Mouse (Mus musculus): ENCODE data around the gene Gm11733. TPM values are rescaled to one million over a fixed set of nuclear protein-coding genes. Genes with fewer than 3 reads are reported as not detected.

The Gm11733 gene
- polyA plus RNA-seq, 1 experiment from 2014 or later: not detected

- ATAC-seq (ENCODE audit: insufficient number of reproducible peaks, insufficient read depth, low FRiP score, low read depth): no peak
- Histone ChIP-seq H3K9me3 (ENCODE audit: control insufficient read depth, low read depth, low read length) (no peaks in the 10 kb centered on the region), H3K4me3 (ENCODE audit: low read depth, low read length) (no peak overlapping the region), H3K4me2 (replicated peaks; ENCODE audit: low read depth, low read length) (no peak overlapping the region), H3K4me1 (ENCODE audit: control insufficient read depth, insufficient read depth, low read length) (no peaks in the 10 kb centered on the region), H3K36me3 (ENCODE audit: control insufficient read depth, insufficient read depth, low read length) (no peaks in the 10 kb centered on the region), H3K9ac (replicated peaks; ENCODE audit: low read depth, low read length) (no peak overlapping the region), H3K27ac (ENCODE audit: low read length) (no peak overlapping the region), H3K27me3 (ENCODE audit: control insufficient read depth, insufficient read depth, low read length) (no peaks in the 10 kb centered on the region)
- 70% methylated on average over 14 of the region's 14 CpGs for WGBS
Measured at GRCm38 (mm10) chr11:117471625-117472283, 12.4 kb upstream of the Gm11733 start.

DNA sequence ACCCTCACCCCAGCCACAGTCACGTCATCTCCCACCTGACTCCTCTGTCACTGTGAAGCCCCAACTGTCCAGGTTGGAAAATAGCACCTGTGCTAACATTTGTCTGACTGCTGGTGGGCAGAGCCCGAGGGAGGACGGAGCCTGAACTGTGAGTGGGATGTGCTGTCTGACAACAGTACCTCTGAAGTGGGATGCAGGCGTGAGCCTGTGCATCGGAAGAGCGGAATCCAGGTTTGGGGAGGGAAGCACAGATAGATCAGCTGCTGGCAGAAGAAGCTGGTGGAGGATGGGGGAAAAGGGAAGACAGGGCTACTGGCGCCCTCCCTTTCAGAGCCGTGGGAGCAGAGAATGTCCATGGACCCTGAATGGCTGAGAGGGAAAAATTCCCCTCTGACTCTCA lies 11.3 kb upstream of the Gm11733 start:
- Histone ChIP-seq H3K4me1 (ENCODE audit: control insufficient read depth, insufficient read depth, low read length) (no peaks in the 10 kb centered on the region), H3K27ac (ENCODE audit: low read length) (no peak overlapping the region), H3K4me3 (ENCODE audit: low read depth, low read length) (no peak overlapping the region), H3K9me3 (ENCODE audit: control insufficient read depth, low read depth, low read length) (0 out of 2 replicates have a peak, but pooled peaks cover 3% of the 10 kb centered on the region), H3K36me3 (ENCODE audit: control insufficient read depth, insufficient read depth, low read length) (no peaks in the 10 kb centered on the region), H3K27me3 (ENCODE audit: control insufficient read depth, insufficient read depth, low read length) (no peaks in the 10 kb centered on the region), H3K9ac (replicated peaks; ENCODE audit: low read depth, low read length) (no peak overlapping the region), H3K4me2 (replicated peaks; ENCODE audit: low read depth, low read length) (no peak overlapping the region)
- no peak for ATAC-seq (ENCODE audit: insufficient number of reproducible peaks, insufficient read depth, low FRiP score, low read depth)
- WGBS: 67% methylated on average over 8 of the region's 8 CpGs

- Histone ChIP-seq H3K27me3 (ENCODE audit: control insufficient read depth, insufficient read depth, low read length) (no peaks in the 10 kb centered on the region), H3K9me3 (ENCODE audit: control insufficient read depth, low read depth, low read length) (0 out of 2 replicates have a peak, but pooled peaks cover 3% of the 10 kb centered on the region), H3K36me3 (ENCODE audit: control insufficient read depth, insufficient read depth, low read length) (no peaks in the 10 kb centered on the region), H3K9ac (replicated peaks; ENCODE audit: low read depth, low read length) (no peak overlapping the region), H3K4me2 (replicated peaks; ENCODE audit: low read depth, low read length) (no peak overlapping the region), H3K27ac (ENCODE audit: low read length) (no peak overlapping the region), H3K4me1 (ENCODE audit: control insufficient read depth, insufficient read depth, low read length) (peaks cover 10% of the 10 kb centered on the region), H3K4me3 (ENCODE audit: low read depth, low read length) (no peak overlapping the region)
- 91% methylated on average over 2 of the region's 2 CpGs for WGBS
- no peak for ATAC-seq (ENCODE audit: insufficient number of reproducible peaks, insufficient read depth, low FRiP score, low read depth)
Measured at GRCm38 (mm10) chr11:117475204-117475603, 9.0 kb upstream of the Gm11733 start.

DNA sequence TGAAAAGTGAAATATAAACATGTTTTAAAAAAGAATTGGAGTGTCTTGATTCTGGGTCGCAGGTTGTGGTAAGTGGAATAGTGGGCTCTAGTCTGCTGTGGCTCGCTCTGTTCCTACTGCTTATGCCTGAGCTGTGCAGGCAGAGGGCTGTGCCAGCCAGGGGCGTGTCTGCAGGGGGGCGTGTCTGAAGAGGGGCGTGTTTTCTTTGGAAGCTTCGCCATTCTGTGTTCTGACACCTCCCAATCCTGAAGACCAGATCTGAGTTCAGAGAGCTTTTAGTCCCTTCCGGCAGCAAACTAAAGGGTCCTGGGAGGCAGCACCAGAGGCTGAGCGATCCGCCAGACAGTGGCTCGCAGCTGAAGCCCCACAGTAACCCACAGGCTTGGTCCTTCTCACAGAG lies 8.5 kb upstream of the Gm11733 start:
- H3K36me3 ChIP-seq (ENCODE audit: control insufficient read depth, insufficient read depth, low read length): no peaks in the 10 kb centered on the region
- no peak overlapping the region for H3K4me3 ChIP-seq (ENCODE audit: low read depth, low read length)
- H3K9me3 ChIP-seq (ENCODE audit: control insufficient read depth, low read depth, low read length): 0 out of 2 replicates have a peak, but pooled peaks cover 3% of the 10 kb centered on the region
- no peak overlapping the region for H3K27ac ChIP-seq (ENCODE audit: low read length)
- peak; percentile 56; the same call in 1 of the 2 replicates for ATAC-seq (ENCODE audit: insufficient number of reproducible peaks, insufficient read depth, low FRiP score, low read depth)
- 0 out of 2 replicates have a peak overlapping the region, but pooled peaks have one; percentile 1 for H3K4me2 ChIP-seq (replicated peaks; ENCODE audit: low read depth, low read length)
- H3K27me3 ChIP-seq (ENCODE audit: control insufficient read depth, insufficient read depth, low read length): no peaks in the 10 kb centered on the region
- no peak overlapping the region for H3K9ac ChIP-seq (replicated peaks; ENCODE audit: low read depth, low read length)
- WGBS: 27% methylated on average over 10 of the region's 10 CpGs
- peaks cover 10% of the 10 kb centered on the region for H3K4me1 ChIP-seq (ENCODE audit: control insufficient read depth, insufficient read depth, low read length)

DNA sequence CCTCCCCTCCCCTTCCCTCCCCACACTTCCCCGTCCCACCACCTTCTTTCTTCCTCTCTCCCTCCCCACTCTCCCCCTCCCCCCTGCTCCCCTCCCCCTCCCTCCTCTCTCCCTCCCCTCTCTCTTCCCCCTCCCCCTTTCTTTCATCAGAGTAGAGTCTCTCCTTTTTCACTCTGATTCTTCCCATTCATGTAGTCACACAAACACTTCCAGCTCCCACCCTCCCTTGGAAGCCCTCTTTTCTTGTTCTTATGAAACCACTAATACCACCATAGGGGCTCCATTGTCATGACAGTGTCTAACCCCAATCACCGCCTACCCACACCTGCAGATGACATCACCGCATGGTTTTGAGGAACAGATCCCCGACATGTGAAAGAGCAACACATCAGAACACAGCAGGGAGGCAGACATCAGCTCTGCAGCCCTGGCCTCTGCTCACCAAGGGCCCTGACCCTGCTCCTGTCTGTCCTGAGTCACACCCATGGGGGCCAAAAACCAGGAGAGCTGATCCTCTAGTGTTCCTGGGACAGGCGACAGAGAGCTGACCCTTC lies 7.5 kb upstream of the Gm11733 start:
- no peak for ATAC-seq (ENCODE audit: insufficient number of reproducible peaks, insufficient read depth, low FRiP score, low read depth)
- Histone ChIP-seq H3K9me3 (ENCODE audit: control insufficient read depth, low read depth, low read length) (0 out of 2 replicates have a peak, but pooled peaks cover 3% of the 10 kb centered on the region), H3K4me3 (ENCODE audit: low read depth, low read length) (no peak overlapping the region), H3K27me3 (ENCODE audit: control insufficient read depth, insufficient read depth, low read length) (no peaks in the 10 kb centered on the region), H3K36me3 (ENCODE audit: control insufficient read depth, insufficient read depth, low read length) (no peaks in the 10 kb centered on the region), H3K9ac (replicated peaks; ENCODE audit: low read depth, low read length) (no peak overlapping the region), H3K27ac (ENCODE audit: low read length) (no peak overlapping the region), H3K4me1 (ENCODE audit: control insufficient read depth, insufficient read depth, low read length) (peaks cover 10% of the 10 kb centered on the region), H3K4me2 (replicated peaks; ENCODE audit: low read depth, low read length) (no peak overlapping the region)
- whole genome bisulfite sequencing: 77% methylated on average over 5 of the region's 5 CpGs

DNA sequence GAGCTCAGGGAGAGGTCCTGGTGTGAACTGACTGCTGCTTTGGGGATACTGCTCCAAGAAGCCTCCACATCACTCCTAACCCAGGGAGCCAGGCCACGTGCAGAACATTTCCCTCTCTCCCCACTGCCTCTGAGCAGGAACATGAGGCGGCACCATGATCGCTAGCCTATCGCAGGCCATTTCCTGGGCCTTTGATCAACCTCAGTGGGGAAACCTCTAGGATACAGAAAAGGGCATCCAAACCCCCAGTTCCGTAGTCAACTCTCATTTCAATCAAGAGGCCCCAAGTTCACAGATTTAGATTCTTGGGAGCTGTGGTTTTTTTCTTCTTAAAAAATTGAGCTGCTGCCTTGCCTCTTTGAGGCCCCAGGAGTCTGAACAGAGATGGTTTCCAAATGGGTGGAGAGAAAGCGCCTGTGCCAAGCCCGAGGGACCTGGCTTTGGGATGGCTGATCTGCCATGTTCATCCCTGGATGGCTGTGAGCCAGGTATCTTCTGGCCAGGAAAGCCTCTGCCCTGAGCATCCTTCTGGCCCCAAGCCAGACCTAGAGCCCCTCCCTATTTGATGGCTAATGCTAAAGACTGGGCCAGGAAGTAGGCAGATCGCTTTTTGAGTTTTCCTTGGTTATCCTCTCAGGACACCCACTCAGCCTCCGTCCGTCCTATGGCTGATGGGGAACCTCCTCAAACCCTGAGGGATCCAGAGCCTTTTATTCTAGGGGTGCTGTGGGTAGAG lies 5.7 kb upstream of the Gm11733 start:
- Histone ChIP-seq H3K4me2 (replicated peaks; ENCODE audit: low read depth, low read length) (no peak overlapping the region), H3K27me3 (ENCODE audit: control insufficient read depth, insufficient read depth, low read length) (no peaks in the 10 kb centered on the region), H3K27ac (ENCODE audit: low read length) (peak overlapping the region; percentile 15; the same call in 1 of the 2 replicates), H3K4me1 (ENCODE audit: control insufficient read depth, insufficient read depth, low read length) (peaks cover 14% of the 10 kb centered on the region), H3K36me3 (ENCODE audit: control insufficient read depth, insufficient read depth, low read length) (no peaks in the 10 kb centered on the region), H3K9ac (replicated peaks; ENCODE audit: low read depth, low read length) (no peak overlapping the region), H3K4me3 (ENCODE audit: low read depth, low read length) (no peak overlapping the region), H3K9me3 (ENCODE audit: control insufficient read depth, low read depth, low read length) (0 out of 2 replicates have a peak, but pooled peaks cover 3% of the 10 kb centered on the region)
- WGBS: 70% methylated on average over 10 of the region's 10 CpGs
- ATAC-seq (ENCODE audit: insufficient number of reproducible peaks, insufficient read depth, low FRiP score, low read depth): no peak

DNA sequence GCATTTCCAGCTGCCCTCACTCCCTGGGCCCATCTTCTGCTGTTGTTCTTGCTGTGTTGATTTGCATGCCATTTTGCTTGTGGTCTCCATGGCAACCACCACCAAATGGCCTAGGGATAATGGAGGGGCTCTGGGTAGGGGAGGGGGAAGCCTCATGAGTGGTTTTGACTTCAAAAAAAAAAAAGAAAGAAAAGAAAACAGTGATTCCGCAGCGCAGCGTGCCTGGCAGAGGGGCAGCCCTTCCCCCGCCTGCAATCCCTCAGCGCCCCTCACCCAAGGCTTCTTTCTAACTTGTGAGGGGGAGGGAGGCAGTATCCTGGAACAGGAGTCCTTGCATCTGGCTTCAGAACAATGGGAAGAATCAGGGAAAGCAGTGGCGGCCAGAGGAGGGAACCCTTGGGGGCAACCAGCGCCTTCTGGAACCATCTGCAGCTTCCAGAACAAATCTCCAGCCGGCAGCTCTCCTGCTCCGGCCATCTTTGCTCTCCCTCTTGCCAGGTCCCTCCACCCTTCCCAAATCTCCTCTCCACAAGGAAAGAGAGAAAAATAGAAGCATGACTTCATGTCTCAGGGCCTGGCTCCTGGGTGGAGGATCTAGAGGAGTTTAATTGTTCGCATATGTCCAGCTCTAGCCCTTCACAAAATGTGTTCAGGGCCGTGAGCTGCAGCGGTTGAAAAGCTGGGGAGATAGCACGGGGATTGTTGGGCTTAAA lies 5.0 kb upstream of the Gm11733 start:
- Histone ChIP-seq H3K9me3 (ENCODE audit: control insufficient read depth, low read depth, low read length) (0 out of 2 replicates have a peak, but pooled peaks cover 3% of the 10 kb centered on the region), H3K9ac (replicated peaks; ENCODE audit: low read depth, low read length) (no peak overlapping the region), H3K36me3 (ENCODE audit: control insufficient read depth, insufficient read depth, low read length) (no peaks in the 10 kb centered on the region), H3K4me1 (ENCODE audit: control insufficient read depth, insufficient read depth, low read length) (peaks cover 17% of the 10 kb centered on the region), H3K4me3 (ENCODE audit: low read depth, low read length) (no peak overlapping the region), H3K27me3 (ENCODE audit: control insufficient read depth, insufficient read depth, low read length) (no peaks in the 10 kb centered on the region), H3K4me2 (replicated peaks; ENCODE audit: low read depth, low read length) (no peak overlapping the region), H3K27ac (ENCODE audit: low read length) (peak overlapping the region; percentile 66; the same call in 1 of the 2 replicates)
- 20% methylated on average over 13 of the region's 13 CpGs for WGBS
- ATAC-seq (ENCODE audit: insufficient number of reproducible peaks, insufficient read depth, low FRiP score, low read depth): no peak

DNA sequence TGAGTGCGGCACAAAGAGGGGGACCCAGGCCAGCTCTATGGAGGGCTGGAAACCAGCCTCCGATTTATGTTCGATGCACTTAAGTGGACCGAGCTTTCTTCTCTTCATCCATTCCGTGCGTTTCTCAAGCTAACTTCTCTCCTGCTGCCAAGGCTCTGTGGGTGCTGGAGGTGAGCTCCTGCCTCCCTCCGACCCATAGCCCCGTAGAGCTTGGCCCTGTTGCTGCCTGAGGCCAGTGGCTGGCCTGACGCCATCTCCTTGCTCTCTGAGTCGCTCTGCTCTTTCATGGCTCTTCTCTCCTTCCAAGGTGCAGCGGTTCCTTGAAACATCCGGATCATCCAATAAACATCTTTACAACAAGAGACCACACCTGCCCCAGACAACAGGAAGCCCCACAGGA lies 4.4 kb upstream of the Gm11733 start:
- no peaks in the 10 kb centered on the region for H3K27me3 ChIP-seq (ENCODE audit: control insufficient read depth, insufficient read depth, low read length)
- H3K4me1 ChIP-seq (ENCODE audit: control insufficient read depth, insufficient read depth, low read length): peaks cover 18% of the 10 kb centered on the region
- 0 out of 2 replicates have a peak, but pooled peaks cover 3% of the 10 kb centered on the region for H3K9me3 ChIP-seq (ENCODE audit: control insufficient read depth, low read depth, low read length)
- peak overlapping the region; percentile 66; the same call in 1 of the 2 replicates for H3K27ac ChIP-seq (ENCODE audit: low read length)
- H3K4me2 ChIP-seq (replicated peaks; ENCODE audit: low read depth, low read length): no peak overlapping the region
- no peak overlapping the region for H3K9ac ChIP-seq (replicated peaks; ENCODE audit: low read depth, low read length)
- no peak overlapping the region for H3K4me3 ChIP-seq (ENCODE audit: low read depth, low read length)
- WGBS: 47% methylated on average over 12 of the region's 12 CpGs
- ATAC-seq (ENCODE audit: insufficient number of reproducible peaks, insufficient read depth, low FRiP score, low read depth): no peak
- H3K36me3 ChIP-seq (ENCODE audit: control insufficient read depth, insufficient read depth, low read length): no peaks in the 10 kb centered on the region

All from stomach, embryonic 14.5 days (tissue).